ENCODE assay signal across 20 mouse cellular contexts in genomic region chr8:90121935-90122334, GRCm38 (mm10).
DNase-seq lines count a peak whose midpoint lies in the region; ATAC-seq and TF ChIP-seq lines count a peak whose summit lies in the region.
"Had no signal": no experiment of that assay in that cellular context is flagged by ENCODE, and none has a peak within 500 bp of the region (broad histone marks: within the 10 kb centered on the region; RNA-seq: fewer than 3 reads in every experiment).

No protein-coding gene starts in this region.

- in situ Hi-C loops in Patski (cut with MboI; ENCODE audit: low pct_unique_long_range_greater_than_20kb), result no loop called here

- H3ac ChIP-seq in C2C12 (ENCODE audit: control insufficient read depth, insufficient read length, low read depth) (no peak overlapping the region), myocyte (ENCODE audit: control insufficient read depth, insufficient read length) (no peak overlapping the region)

- DNase-seq in Patski (ENCODE audit: low read depth, low spot score), result no peak
- DNase-seq in kidney, postnatal 10 days, result no peak
- DNase-seq: adrenal gland, adult 2 months; adrenal gland, postnatal 14 days; adrenal gland, postnatal 36 days; B cell, adult 2 months; cerebellum, adult 11 months; cerebellum, adult 18-20 months; cerebellum, adult 8-10 months; cerebellum, adult 9-11 months; cerebellum, postnatal 25 days had no signal

- CTCF ChIA-PET in Patski (lab: Charles Lee), result no interaction called here

- H3K4me3 ChIP-seq in C2C12 (ENCODE audit: insufficient read depth, poor library complexity, severe bottlenecking), result no peak overlapping the region
- H3K4me3 ChIP-seq in myocyte, result no peak overlapping the region
- H3K4me3 ChIP-seq: embryonic facial prominence, embryonic 10.5 days; embryonic facial prominence, embryonic 12.5 days; forebrain, embryonic 10.5 days; forebrain, embryonic 12.5 days had no signal

- H3K4me2 ChIP-seq in myocyte (ENCODE audit: low read depth), result peak overlapping the region; percentile 67
- H3K4me2 ChIP-seq: embryonic facial prominence, embryonic 12.5 days; forebrain, embryonic 12.5 days had no signal

- H3K27me3 ChIP-seq in C2C12 (ENCODE audit: control insufficient read depth, insufficient read depth, insufficient read length) (no peaks in the 10 kb centered on the region), Patski (no peaks in the 10 kb centered on the region), myocyte (ENCODE audit: control insufficient read depth, insufficient read depth, insufficient read length) (no peaks in the 10 kb centered on the region)
- H3K27me3 ChIP-seq: embryonic facial prominence, embryonic 12.5 days; forebrain, embryonic 12.5 days had no signal

- no peaks in the 10 kb centered on the region for H3K79me3 ChIP-seq in C2C12 (ENCODE audit: low read depth)

- H3K79me2 ChIP-seq in C2C12 (ENCODE audit: control insufficient read depth, insufficient read depth) (no peaks in the 10 kb centered on the region), myocyte (ENCODE audit: control insufficient read depth, insufficient read depth) (no peaks in the 10 kb centered on the region)

- no peak for TF ChIP-seq CTCF in C2C12 (IDR thresholded peaks at IDR 0.05; ENCODE audit: control insufficient read depth, insufficient read depth, insufficient read length)
- TF ChIP-seq CTCF in Patski (IDR thresholded peaks at IDR 0.05), result no peak

- peak; percentile 35 for ATAC-seq in Patski
- ATAC-seq in erythroid progenitor cell, adult 5-6 weeks (replicated peaks; ENCODE audit: low FRiP score, poor library complexity, severe bottlenecking), result no peak
- ATAC-seq: forebrain, embryonic 14.5 days; forebrain, embryonic 16.5 days had no signal

- POLR2A ChIA-PET in Patski (lab: Charles Lee), result interaction anchor here (0.6 kb wide), 1 partner anchor 165 kb away, joined by 4 read pairs; no protein-coding TSS in a partner anchor

- no peaks in the 10 kb centered on the region for H3K36me3 ChIP-seq in C2C12 (ENCODE audit: control insufficient read depth, insufficient read depth)
- no peaks in the 10 kb centered on the region for H3K36me3 ChIP-seq in myocyte (ENCODE audit: control insufficient read depth, insufficient read depth)
- H3K36me3 ChIP-seq: embryonic facial prominence, embryonic 10.5 days; embryonic facial prominence, embryonic 12.5 days; forebrain, embryonic 10.5 days; forebrain, embryonic 12.5 days had no signal

- no peak for TF ChIP-seq POLR2A in myocyte (IDR thresholded peaks at IDR 0.05; ENCODE audit: insufficient read length, low read depth)

TF ChIP-seq in C2C12, 6 proteins besides CTCF, POLR2A, EP300 and RAD21:
- TF ChIP-seq MYOD1 (IDR thresholded peaks at IDR 0.05; ENCODE audit: control insufficient read depth, insufficient read length, low read depth), result peak; percentile 62
- TF ChIP-seq CEBPB (IDR thresholded peaks at IDR 0.05; ENCODE audit: low read depth), result no peak

TF ChIP-seq in myocyte, 11 proteins besides CTCF, POLR2A, EP300 and RAD21:
- TF ChIP-seq E2F4 (IDR thresholded peaks at IDR 0.05; ENCODE audit: insufficient read depth) (no peak), TCF3 (IDR thresholded peaks at IDR 0.05; ENCODE audit: insufficient read length, low read depth) (no peak)
